In the genomic region with DNA sequence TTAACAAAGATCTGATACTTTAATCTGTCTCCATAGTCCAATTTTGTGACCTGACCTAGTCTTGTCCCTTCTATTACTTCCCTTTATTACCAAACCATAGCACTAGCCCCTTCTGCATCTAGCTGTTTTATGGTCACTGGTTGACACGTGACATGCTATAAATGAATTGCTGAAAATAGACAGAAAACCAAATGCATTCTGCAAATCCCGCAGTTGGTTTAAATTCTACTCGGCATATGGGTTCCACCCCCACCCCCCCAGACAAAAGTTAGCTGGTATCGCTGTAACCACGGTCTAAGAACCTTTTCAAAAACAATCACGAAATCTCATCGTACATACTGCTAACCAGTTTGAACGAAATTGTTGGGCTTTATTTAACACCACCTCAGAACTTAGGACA, we compare ENCODE assay signal across 9 mouse cellular contexts. TPM values are rescaled to one million over a fixed set of nuclear protein-coding genes. Genes with fewer than 3 reads are reported as not detected.
DNase-seq lines count a peak whose midpoint lies in the region; ATAC-seq and TF ChIP-seq lines count a peak whose summit lies in the region.
"Had no signal": no experiment of that assay in that cellular context is flagged by ENCODE, and none has a peak within 500 bp of the region (broad histone marks: within the 10 kb centered on the region; RNA-seq: fewer than 3 reads in every experiment).

No protein-coding gene starts in this region.

- peak overlapping the region; percentile 80 for H3K4me2 ChIP-seq in forebrain, embryonic 12.5 days
- H3K4me2 ChIP-seq in liver, embryonic 14.5 days (ENCODE audit: low read depth), result peak overlapping the region; percentile 88

- H3K27ac ChIP-seq in forebrain, embryonic 12.5 days, result 0 out of 2 replicates have a peak overlapping the region, but pooled peaks have one; percentile 90
- H3K27ac ChIP-seq in liver, embryonic 14.5 days, result peak overlapping the region; percentile 91; the same call in 1 of the 2 replicates

- TF ChIP-seq EP300 in liver, embryonic 14.5 days (IDR thresholded peaks at IDR 0.05; ENCODE audit: low read depth), result no peak

- no peak for ATAC-seq in erythroblast, adult 5-6 weeks (replicated peaks; ENCODE audit: low FRiP score, poor library complexity, severe bottlenecking)
- ATAC-seq in forebrain, embryonic 12.5 days (ENCODE audit: low FRiP score), result no peak
- ATAC-seq in liver, embryonic 14.5 days (ENCODE audit: insufficient read depth), result no peak

- 14% methylated on average over 8 of the region's 8 CpGs for WGBS in forebrain, embryonic 12.5 days
- WGBS in liver, embryonic 14.5 days (ENCODE audit: insufficient replicate concordance), result 0% methylated on average over 8 of the region's 8 CpGs

- peak overlapping the region; percentile 97 for H3K4me3 ChIP-seq in erythroblast, embryonic 14.5 days (replicated peaks)
- H3K4me3 ChIP-seq in forebrain, embryonic 12.5 days (replicated peaks), result peak overlapping the region; percentile 97
- H3K4me3 ChIP-seq in liver, embryonic 14.5 days (ENCODE audit: insufficient read depth in 1 of 2, low read depth in 2 of 2, low read length in 2 of 2), result peak overlapping the region; percentile 69 to 100

- H3K4me1 ChIP-seq in erythroblast, embryonic 14.5 days (ENCODE audit: control insufficient read depth), result peaks cover 29% of the 10 kb centered on the region
- H3K4me1 ChIP-seq in forebrain, embryonic 12.5 days, result peaks cover 19% of the 10 kb centered on the region
- peaks cover 10 to 14% of the 10 kb centered on the region in 2 experiments for H3K4me1 ChIP-seq in liver, embryonic 14.5 days (replicated peaks; ENCODE audit: control insufficient read depth in 2 of 2, insufficient read depth in 2 of 2, low read length in 1 of 2)

- H3K9ac ChIP-seq in forebrain, embryonic 12.5 days, result peak overlapping the region; percentile 91
- peak overlapping the region; percentile 98 for H3K9ac ChIP-seq in liver, embryonic 14.5 days (replicated peaks)

- DNase-seq in CD4-positive helper T cell, adult 2 months (ENCODE audit: low read depth, low spot score), result peak; percentile 34
- peak in 1 of 3 experiments; percentile 19 for DNase-seq in liver, embryonic 14.5 days (ENCODE audit: low read depth in 3 of 3, low spot score in 3 of 3)
- no peak for DNase-seq in spleen, postnatal 10 days (ENCODE audit: low spot score in 2 of 2)
- DNase-seq in adrenal gland, adult 8-10 months, result no peak
- DNase-seq in retina, postnatal 1 day, result no peak

- H3K27me3 ChIP-seq in erythroblast, embryonic 14.5 days (ENCODE audit: control insufficient read depth), result peaks cover 2% of the 10 kb centered on the region; the same call in 1 of the 2 replicates
- H3K27me3 ChIP-seq in forebrain, embryonic 12.5 days, result no peaks in the 10 kb centered on the region
- no peaks in the 10 kb centered on the region for H3K27me3 ChIP-seq in liver, embryonic 14.5 days (ENCODE audit: control insufficient read depth, insufficient read depth, low read length)
- H3K27me3 ChIP-seq: Patski had no signal

- H3K9me3 ChIP-seq in erythroblast, embryonic 14.5 days (ENCODE audit: control insufficient read depth, low read length), result no peaks in the 10 kb centered on the region
- no peaks in the 10 kb centered on the region for H3K9me3 ChIP-seq in forebrain, embryonic 12.5 days
- no peaks in the 10 kb centered on the region for H3K9me3 ChIP-seq in liver, embryonic 14.5 days (ENCODE audit: control insufficient read depth, low read length)

- TF ChIP-seq CTCF in liver, embryonic 14.5 days (IDR thresholded peaks at IDR 0.05; ENCODE audit: low read depth), result no peak

- peaks cover 25% of the 10 kb centered on the region for H3K36me3 ChIP-seq in erythroblast, embryonic 14.5 days (ENCODE audit: control insufficient read depth)
- 0 out of 2 replicates have a peak, but pooled peaks cover 5% of the 10 kb centered on the region for H3K36me3 ChIP-seq in forebrain, embryonic 12.5 days (replicated peaks)
- H3K36me3 ChIP-seq in liver, embryonic 14.5 days (replicated peaks; ENCODE audit: control insufficient read depth, insufficient read depth, low read depth), result peaks cover 6% of the 10 kb centered on the region

RNA-seq across cellular contexts. Expression of gene Slc30a5, which starts 1.0 kb away (rescaled TPM):
- polyA plus RNA-seq in erythroblast, embryonic 14.5 days (2012), result 0.15 TPM in 2 replicates
- total RNA-seq in erythroblast, adult 5-6 weeks (2015; ENCODE audit: low replicate concordance), result 22.8 and 38.6 TPM in 2 replicates
- 16.2 and 17.9 TPM in 2 replicates for total RNA-seq in erythroblast, adult 5-6 weeks (2017; ENCODE audit: low replicate concordance)
- 44.5 and 47.1 TPM in 2 replicates for polyA plus RNA-seq in forebrain, embryonic 12.5 days (2016; fragmentation: Nextera tagmentation; extraction: Ambion mirVana)
- 15.6 and 20.6 TPM in 2 replicates for polyA plus RNA-seq in liver, embryonic 14.5 days (2012; rRNA removed)
- 27.4 and 30.4 TPM in 2 replicates for polyA plus RNA-seq in liver, embryonic 14.5 days (2014; fragmentation: Nextera tagmentation; extraction: Ambion mirVana)
- 10 to 100 TPM; 42.6 to 47.9 (median 44.9) TPM for total RNA-seq in adrenal gland, adult 8-10 months (2022)

RNA-seq across cellular contexts. Expression of gene Ccnb1, which starts 45.8 kb away (rescaled TPM):
- 0.67 and 1.6 TPM in 2 replicates for polyA plus RNA-seq in erythroblast, embryonic 14.5 days (2012)
- 64.0 and 69.2 TPM in 2 replicates for total RNA-seq in erythroblast, adult 5-6 weeks (2015; ENCODE audit: low replicate concordance)
- total RNA-seq in erythroblast, adult 5-6 weeks (2017; ENCODE audit: low replicate concordance), result 97.6 and 133 TPM in 2 replicates
- polyA plus RNA-seq in forebrain, embryonic 12.5 days (2016; fragmentation: Nextera tagmentation; extraction: Ambion mirVana), result 343 and 352 TPM in 2 replicates
- polyA plus RNA-seq in liver, embryonic 14.5 days (2012; rRNA removed), result 100 and 123 TPM in 2 replicates
- polyA plus RNA-seq in liver, embryonic 14.5 days (2014; fragmentation: Nextera tagmentation; extraction: Ambion mirVana), result 255 and 287 TPM in 2 replicates
- total RNA-seq in adrenal gland, adult 8-10 months (2022), result 1 to 10 TPM in 3 of 4 experiments, under 1 TPM in 1; 0.97 to 3.7 (median 2.3) TPM

RNA-seq across cellular contexts. Expression of gene Cenph, which starts 56.5 kb away (rescaled TPM):
- polyA plus RNA-seq in erythroblast, embryonic 14.5 days (2012), result 4.0 and 4.3 TPM in 2 replicates
- 29.9 and 45.5 TPM in 2 replicates for total RNA-seq in erythroblast, adult 5-6 weeks (2015; ENCODE audit: low replicate concordance)
- total RNA-seq in erythroblast, adult 5-6 weeks (2017; ENCODE audit: low replicate concordance), result 19.2 and 24.7 TPM in 2 replicates
- 46.3 and 48.9 TPM in 2 replicates for polyA plus RNA-seq in forebrain, embryonic 12.5 days (2016; fragmentation: Nextera tagmentation; extraction: Ambion mirVana)
- 13.9 and 26.6 TPM in 2 replicates for polyA plus RNA-seq in liver, embryonic 14.5 days (2012; rRNA removed)
- 40.2 and 40.3 TPM in 2 replicates for polyA plus RNA-seq in liver, embryonic 14.5 days (2014; fragmentation: Nextera tagmentation; extraction: Ambion mirVana)
- total RNA-seq in adrenal gland, adult 8-10 months (2022), result under 1 TPM in 3 of 4 experiments, not detected in 1; 0.38 to 0.66 (median 0.55) TPM

Comparison
In these comparisons a context has a peak if more than half of its experiments do, and no peak if none do; other contexts are left out.
1. RNA of gene Slc30a5, which starts 1.0 kb away (polyA plus RNA-seq): 44.5 to 47.1 TPM in forebrain, embryonic 12.5 days and 15.6 to 30.4 TPM in liver, embryonic 14.5 days; 0.15 TPM in erythroblast, embryonic 14.5 days; every median in the first group is over 10 times any median in the second.
2. RNA of gene Ccnb1, which starts 45.8 kb away (polyA plus RNA-seq): 343 to 352 TPM in forebrain, embryonic 12.5 days and 100 to 287 TPM in liver, embryonic 14.5 days; 0.67 to 1.6 TPM in erythroblast, embryonic 14.5 days; every median in the first group is over 10 times any median in the second.
3. Peak in every context shown above with its lines, with median percentiles within 50 percentile points of each other: H3K4me3 ChIP-seq.